Mouse (Mus musculus): Measurements from ENCODE around the gene Kazn.

GRCm38 (mm10) chr4:142209476-142209875 is 29.7 kb downstream of the Kazn start:
- TF ChIP-seq CTCF (IDR thresholded peaks at IDR 0.05; ENCODE audit: control insufficient read depth, insufficient read depth, insufficient read length) (no peak), CEBPB (IDR thresholded peaks at IDR 0.05; ENCODE audit: low read depth) (no peak), MYOG (IDR thresholded peaks at IDR 0.05; ENCODE audit: control insufficient read depth, extremely low read depth, insufficient read length) (no peak), USF1 (IDR thresholded peaks at IDR 0.05; ENCODE audit: low read depth) (no peak), FOSL1 (IDR thresholded peaks at IDR 0.05; ENCODE audit: insufficient read depth, low read length, poor library complexity, severe bottlenecking) (no peak), MYOD1 (IDR thresholded peaks at IDR 0.05; ENCODE audit: control insufficient read depth, insufficient read length, low read depth) (no peak)

All from C2C12 (cell line).